Mouse (Mus musculus) A20 (cell line): ENCODE results near the gene Ccr4.

ENCODE experiments used
- DNase-seq: peaks from one replicate; pipeline ENCODE4 v3.0.0-alpha.2; 2011; ENCODE audit warnings: low read depth, low spot score

Ccr4 gene

DNA sequence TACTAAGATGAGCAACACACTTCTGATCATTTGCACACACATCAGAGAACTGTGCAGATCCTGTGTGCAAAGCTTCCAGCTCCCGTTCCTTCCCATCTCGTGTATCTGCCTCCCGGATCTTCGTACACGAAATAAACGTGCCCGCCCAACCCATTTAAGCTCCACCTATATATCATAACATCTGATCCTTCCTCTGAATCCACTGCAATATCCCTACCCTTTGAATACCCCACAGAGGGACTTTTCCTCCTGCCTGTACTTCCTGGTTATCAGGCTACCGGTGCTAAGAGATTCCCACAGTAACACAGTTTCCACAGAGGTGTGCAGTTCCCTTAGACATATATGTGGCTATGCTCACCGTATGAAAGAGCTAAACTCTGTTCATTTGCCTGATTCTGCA is at the start of gene Ccr4:
Gene Ccr4 (minus strand): TSS at position 101 of the 400 bp plus-strand sequence.
- no peak for DNase-seq

DNA sequence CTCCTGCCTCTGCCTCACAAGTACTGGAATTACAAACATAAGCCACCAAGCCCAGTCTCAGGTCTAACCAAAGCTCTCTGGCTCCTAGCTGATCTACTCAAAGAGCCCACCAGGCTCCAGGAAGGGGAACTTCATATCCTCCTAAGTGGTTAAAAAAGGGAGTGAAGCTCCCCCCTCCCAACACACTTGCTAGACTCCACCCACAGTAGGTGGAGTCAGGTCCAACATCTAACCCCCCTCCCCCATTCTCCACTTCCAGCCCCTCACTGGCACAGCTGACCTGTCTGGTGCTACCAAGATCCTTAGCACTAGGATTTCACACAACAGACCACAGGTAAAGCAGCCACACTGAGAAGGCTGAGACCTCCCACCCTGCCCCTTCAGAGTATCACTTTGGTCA is 49.1 kb upstream of the Ccr4 start:
- DNase-seq: no peak

DNA sequence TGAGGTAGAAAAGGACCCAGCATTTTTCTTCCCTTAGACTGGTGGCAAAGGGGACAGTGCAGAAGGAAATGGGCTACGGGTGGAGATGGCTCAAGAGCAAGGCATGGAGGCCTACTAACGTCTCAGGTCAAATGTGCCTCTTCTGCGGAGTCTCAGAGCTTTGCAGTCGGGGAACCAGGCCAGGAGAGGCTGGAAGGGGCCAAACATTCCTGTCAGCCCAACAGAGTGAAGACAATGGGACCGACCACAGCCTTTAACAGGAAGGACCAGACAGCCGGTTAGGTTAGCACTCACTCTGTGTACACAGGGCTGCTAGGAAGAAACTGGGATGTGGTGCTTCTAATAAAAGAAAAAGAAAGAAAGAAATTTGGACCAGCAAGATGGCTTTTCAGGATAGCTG is 45.3 kb upstream of the Ccr4 start:
- DNase-seq: no peak

DNA sequence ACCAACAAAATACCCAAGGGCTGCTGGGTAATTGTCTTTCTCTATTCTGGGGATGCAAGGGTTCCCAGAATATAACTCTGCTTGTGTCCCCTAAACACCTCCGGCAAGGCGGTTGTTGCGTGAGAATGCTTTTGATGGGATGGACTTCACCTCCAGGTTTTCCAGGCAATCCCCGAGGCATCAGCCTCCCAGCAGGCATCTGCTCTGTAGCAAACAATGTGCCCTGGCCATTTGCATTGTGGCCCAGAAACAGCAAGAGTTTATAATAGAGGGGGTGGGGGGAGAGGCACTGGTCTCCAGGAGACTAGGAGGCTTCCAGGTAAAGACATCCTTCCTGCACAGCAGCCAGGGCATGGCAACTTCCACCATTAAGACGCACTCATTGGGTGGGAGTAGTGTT is 44.4 kb upstream of the Ccr4 start:
- no peak for DNase-seq

DNA sequence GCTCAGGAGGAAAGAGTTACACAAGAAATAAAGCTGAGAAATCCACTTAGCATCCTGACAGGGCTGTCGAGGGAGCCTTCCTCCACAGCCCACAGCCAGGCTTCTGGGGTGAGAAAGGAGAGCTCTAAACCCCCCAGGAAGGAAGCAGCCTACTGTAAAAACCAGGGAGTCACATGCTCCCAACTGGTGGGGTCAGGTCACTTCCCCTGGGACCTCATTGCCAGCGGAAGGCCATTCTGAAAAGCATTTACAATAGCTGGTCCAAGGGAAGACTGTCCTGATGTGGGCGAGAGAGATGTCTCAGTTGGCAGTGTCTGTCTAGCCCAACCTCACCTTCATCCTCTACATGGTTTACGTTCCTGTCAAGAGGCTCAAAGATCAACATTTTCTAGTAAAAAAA is 43.8 kb upstream of the Ccr4 start:
- DNase-seq: no peak

DNA sequence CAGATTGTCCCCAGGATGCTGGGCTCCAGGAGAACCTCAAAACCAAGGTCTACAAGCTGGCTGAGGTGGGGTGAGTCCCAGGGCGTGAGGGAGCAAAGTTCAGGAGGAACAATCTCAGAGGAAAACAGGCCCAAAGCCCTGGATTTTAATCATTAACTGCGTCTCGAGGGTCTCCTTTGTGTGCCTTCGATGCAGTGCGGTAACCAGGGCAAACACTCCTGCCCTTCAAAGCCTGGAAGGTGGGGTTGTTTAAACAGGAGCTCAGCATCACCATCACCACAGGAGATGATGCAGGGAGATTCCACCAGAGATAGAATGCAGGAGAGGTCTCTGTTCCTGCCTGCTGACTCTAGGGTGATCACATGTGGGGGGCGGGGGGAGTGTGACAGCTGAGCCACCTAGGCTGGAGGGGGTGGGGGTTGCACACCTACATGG is 42.9 kb upstream of the Ccr4 start:
- DNase-seq: no peak

DNA sequence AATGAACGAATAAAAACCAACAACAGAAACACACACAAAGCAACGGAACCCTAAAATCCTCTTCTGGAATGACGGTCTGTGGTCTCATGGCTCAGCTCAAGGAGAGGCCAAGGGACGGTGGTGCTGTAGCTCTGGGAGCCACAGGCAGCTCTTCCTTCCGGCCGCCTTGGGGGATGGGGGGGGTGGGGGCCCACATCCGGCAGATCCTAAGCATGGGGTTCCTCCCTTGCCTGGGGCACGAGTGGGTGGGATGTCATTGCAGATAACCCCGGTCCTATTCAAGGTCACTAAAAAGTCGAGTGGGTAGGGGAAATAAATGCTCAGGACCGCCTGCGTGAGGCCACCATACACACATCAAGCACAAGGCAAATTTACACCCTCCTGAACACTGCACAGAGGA is 42.0 kb upstream of the Ccr4 start:
- no peak for DNase-seq

DNA sequence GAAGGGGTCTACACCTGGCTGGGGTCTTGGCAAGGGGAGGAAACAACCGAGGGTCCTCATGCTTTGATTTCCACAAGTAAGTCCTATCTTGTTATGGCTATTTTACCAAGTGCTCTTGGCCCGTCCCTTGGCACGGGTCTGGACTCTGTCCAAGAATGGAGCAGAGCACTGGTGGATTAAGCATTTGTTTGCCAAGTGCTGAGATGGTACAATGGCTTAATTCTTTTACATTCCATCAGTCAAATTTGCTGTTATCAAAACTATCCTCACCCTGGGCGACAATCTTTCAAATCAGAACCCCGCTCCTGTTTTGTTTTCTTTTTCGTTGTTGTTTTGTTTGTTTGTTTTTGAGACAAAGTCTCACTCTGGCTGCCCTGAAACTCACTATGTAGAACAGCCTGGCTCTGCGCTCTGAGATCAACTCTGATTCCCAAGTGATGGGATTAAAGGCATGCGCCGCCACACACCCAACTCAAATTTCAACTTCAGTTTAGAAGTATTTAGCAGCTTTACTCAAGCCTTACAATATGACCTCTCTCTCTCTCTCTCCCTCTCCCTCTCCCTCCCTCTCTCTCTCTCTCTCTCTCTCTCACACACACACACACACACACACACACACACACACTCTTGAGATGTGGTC is 40.2 kb upstream of the Ccr4 start:
- DNase-seq: no peak

DNA sequence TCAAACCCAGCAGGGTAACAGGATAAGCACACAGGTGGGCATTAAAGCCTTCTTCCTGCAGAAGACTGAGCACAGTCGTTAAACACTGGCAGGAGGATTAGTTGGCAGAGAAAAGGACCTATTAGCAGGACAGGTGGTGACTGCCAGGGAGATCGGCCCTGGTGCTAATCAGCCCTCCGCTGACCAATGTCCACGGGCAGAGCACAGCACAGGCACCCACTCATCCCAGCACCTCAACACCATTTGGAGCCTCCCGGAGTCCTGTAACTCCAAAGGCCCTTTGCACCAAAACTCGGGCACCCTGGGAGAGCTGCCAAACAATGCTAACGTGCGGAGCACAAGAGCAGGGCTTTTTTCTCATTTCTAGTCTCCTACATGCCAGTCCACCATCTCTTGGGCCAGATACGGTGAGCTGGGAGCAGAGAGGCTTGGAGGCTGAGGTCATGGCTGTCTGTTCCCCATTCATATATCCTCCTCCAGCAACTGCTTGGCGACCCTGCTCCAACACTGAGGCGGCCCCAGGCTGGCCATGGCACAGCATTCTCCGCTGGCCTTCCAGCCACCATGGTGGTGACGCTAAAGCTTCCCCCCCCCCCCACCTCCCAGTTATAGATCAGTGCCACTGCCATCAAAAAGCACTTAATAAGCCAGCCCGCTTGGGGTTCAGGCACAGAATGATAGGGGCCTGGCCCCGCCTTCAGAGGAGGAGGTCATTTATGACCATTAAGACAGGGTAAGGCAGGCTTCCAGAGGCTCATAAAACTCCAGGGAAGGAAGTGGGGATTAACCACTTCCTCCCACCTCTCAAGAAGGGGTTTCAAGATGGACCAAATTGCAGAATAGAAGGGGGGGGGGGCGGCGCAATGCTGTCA is 39.4 kb upstream of the Ccr4 start:
- no peak for DNase-seq

DNA sequence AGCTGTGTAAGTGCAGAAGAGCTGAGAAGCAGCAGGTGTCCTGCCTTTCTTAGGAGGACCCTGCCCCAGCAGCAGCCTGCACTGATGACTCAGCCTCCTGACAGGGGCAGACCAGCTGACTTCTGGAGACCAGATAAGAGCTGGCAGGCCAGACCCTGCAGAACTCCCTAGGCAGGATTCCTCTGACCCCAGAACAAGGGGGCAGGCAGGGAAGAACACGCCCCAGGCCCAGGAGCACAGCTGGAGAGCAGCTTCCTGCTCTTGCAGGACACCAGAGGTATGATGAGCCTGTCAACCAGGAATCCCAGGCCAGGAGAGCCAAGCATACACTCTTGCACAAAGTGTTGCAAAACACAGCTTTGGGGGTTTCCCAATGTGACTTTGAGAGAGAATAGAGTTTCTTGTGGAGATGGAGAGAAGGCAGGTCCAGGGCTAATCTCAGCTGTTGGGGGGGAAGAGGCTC is 36.6 kb upstream of the Ccr4 start:
- DNase-seq: no peak

DNA sequence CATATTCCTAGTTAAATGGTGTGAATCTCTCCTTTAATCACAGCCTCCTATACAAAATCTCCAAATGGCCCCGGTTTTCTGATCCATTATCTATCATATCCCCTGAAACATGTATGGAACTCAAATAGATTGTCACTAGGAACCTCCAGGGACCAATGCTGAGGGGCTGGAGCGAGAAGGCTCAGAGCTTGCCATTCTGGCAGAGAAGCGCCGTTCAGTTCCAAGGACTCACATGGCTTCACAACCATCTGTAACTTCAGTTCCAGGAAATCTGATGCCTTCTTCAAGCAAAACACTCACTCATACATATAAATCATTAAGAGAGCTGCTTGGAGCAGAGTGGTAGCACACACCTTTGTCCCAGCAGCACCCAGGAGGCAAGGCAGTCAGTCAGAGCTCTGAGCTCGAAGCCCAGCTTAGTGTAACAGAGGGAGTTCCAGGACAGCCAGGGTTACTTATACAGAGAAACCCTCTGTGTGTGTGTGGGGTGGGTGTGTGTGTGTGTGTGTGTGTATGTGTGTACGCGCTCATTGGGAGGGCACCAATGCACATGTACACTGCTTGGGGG is 34.4 kb upstream of the Ccr4 start:
- no peak for DNase-seq

DNA sequence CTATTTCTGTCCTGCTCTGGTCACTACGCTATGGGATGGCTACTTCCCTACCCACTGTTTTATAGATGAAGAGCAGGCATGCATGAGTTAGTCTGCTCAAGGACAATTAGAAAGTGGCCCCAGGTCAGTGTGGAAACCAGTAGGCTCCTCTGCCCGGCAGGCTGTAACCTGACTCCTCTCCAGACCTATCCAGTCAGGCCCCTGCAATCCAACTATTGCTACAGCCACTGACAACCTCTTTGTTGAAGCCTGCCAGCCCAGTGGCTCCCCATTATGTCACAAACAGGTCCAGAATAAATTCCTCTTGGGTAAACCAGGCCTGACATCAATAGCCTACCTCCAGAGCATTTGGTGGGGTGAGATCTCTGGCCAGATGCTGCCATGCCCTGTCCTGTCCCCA is 31.9 kb upstream of the Ccr4 start:
- DNase-seq: no peak

DNA sequence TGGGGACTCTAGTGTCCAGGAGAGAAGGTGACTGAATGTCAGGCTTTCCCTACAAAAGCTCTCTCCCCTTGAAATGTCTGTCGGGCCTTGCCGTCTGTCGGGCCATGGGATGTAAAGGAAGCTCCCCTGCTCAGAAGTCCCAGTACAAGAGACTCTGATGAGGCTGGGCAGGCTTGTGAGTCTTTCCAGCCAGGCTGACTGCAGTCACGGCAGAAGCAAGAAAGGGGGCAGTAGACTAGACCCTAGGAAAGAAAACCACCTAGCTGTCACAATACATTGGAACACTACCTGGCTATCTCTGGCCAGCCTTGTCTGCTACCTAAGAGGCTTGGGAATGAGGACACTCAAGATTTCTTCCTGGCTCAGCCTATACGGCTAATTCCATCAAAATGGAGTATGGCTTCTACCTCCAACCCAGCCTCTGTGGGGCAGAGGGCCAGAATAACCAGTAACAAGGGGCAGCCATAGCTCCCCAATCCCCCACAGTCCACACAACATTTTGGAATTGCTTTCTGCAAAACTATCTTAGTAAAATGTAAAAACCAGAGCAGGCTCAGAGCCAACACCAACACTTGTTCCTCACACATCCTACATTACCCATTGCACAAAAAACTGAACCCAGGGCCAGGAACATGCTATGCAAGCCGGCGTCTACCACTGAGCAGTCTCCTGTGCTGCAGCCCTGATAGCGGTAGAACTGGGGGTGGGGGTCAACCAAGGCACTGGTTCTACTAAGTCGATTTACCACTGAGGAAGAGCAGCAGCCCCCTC is 30.2 kb upstream of the Ccr4 start:
- DNase-seq: no peak

DNA sequence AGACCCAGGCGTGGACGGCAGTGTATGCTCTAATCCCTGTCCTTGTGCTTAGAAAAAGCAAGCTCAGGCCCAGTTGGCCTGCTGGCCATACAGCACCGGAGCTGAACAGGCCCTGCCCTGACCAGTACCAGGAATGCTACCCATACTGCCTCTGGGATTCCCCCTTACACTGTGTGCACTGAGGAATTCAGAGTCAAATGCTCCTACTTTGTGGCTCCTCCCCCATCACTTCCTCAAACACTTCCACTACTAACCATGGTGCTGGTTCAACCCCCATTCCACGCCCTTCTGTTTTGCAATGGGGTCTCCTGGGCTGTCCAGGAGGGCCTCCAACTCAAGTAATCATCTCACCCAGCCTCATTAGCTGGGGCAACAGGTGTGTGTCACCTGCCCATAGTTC is 29.1 kb upstream of the Ccr4 start:
- DNase-seq: no peak

DNA sequence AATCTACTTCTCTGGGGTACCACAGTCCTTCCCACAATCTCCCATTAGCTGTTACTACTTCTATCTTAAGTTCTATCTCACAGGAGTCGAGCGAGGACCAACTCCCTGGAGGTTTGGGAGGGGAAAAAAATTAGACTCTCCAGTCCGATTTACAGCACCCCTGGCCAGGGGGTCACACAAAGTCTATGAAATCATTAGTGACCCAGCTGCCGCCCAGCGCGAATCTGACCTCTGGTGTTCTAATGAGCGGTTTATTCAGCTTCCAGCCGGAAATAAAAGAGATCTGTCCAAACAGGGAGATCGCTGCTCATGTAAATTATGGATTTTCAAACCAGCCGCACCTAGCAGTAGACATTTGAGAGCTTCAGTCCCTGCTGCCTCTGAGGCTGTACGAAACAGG is 26.6 kb upstream of the Ccr4 start:
- no peak for DNase-seq

DNA sequence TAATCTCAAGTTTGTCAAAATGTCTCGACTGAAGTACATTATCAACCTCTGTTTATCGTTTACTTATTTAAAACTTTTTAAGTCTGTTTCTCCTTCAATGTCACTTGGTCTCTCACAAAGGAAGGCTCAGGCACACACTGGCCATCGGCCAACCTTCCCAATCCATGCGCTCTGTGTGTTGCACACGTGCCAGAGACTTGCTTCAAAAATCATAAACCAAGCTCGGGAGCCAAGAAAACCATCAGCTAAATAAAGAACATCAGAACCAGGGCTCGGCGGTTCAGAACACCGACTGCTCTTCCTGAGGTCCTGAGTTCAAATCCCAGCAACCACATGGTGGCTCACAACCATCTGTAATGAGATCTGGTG is 23.9 kb upstream of the Ccr4 start:
- DNase-seq: no peak

DNA sequence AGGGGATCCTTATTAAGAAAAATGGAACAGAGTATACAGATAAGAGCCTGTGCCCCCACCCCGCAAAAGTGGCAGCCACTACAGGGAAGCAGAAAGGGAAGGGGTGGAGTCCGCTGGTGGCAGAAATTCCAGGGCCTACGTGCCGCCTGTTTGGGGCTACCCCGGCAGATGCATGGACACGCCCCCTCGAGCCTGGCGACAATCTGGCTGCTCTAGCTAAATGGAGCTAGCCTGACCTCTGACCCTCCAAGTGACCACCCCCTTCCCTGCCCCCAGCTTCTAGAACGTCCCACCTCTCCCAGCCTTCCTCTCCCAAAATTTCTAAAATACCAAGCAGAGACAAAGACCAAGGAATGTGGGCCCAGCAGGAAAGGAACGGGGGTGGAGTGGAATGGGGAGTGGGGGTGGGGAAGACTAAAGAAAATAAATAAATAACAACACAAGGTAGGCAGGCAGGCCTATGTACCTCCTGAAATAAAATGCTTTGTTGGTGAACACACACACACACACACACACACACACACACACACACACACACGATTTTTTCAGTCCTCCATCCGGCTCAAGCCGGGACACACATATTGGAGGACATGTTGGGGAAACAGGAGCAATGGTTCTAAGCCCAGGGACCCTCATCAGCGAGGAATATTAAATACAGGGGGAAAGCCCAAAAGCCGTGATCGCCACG is 23.4 kb upstream of the Ccr4 start:
- DNase-seq: no peak

DNA sequence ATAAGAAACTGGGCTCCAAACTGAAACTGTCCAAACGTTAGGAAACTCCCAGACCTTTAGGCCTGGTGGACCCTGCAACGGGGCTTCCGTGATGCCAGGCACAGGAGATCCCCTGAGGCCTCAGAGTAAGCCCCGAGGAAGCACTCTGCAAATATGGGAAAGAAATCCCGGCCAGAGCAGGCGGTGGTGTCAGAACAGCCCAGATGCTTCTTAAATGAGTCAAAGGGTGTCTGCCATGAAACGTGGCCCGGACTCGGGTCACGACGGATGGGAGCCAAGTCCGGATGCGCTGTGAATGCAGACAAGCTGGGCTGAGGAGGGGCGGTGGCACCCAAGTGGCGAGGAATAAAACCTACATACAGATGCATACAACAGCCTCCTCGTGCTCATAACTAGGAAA is 22.4 kb upstream of the Ccr4 start:
- DNase-seq: peak; percentile 7

DNA sequence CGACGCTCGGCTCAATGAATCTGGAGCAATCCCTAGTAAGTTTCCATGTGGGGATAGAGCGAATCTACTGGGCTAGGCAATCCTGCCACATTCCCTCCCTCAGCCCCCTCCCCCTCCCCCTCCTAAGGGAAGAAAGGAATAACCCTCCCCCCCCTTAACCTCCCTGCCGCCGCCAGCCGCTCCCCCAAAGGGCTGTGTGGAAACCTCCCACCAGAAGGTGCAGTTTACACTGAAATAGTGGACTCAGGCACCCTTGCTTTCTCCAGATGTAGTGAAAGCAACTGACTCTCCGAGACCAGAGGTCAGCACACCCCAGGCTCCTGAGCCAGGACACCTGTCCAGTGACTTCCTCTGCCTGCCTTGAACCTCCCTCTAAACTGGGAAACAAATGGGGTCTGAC is 21.9 kb upstream of the Ccr4 start:
- no peak for DNase-seq

DNA sequence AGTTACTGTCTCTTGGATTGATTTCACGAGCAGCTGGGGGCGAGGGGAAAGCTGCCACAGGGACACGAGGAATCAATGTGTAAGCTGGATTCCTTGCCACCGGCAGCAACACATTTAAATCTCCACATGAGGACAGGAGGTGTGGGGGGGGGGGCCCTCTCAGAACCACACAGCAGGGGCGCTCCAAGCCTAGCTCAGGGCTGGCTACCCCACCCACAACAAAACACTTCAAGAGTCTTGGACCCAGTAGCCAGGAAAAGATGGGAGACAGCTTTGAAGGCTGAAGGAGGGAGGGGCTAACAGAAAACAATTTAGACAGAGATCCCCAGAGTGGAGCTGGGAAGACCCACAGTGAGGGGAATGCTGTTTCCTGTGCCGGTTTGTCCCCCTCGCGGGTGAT is 21.2 kb upstream of the Ccr4 start:
- no peak for DNase-seq

DNA sequence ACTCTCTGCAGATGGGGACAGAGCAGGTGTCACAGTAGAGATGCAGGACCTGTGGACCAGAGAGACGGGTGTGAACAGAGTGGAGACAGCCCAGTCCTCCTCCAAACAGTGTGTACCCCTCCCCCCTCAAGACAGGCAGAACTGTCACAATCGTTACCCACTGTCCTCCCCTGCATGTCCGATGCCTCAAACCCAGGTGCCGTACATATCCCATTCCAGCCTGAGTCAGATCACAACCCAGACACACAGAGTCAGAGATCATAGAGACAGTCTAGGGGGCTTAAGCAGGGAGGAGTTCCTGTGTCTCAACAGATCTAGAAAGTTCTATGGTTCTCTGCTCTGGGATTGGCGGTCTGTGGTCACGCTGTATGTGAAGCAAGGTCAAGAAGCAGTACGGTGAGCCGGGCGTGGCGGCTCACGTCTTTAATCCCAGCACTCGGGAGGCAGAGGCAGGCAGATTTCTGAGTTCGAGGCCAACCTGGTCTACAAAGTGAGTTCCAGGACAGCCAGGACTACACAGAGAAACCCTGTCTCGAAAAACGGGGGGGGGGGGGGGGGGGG is 20.4 kb upstream of the Ccr4 start:
- DNase-seq: no peak
